Mouse (Mus musculus) midbrain, postnatal 0 days (tissue): ENCODE data around the gene Gm47791. TPM values are rescaled to one million over a fixed set of nuclear protein-coding genes. Genes with fewer than 3 reads are reported as not detected.

Source experiments
- ATAC-seq: fragments of 200-750 bp; cut with Nextera tagmentation; 2 replicates; pipeline ENCODE4 v1.8.0; 2017; ENCODE audit warnings: moderate number of reproducible peaks, mild to moderate bottlenecking, moderate TSS enrichment, moderate library complexity; ENCODE audit not compliant: low FRiP score
- DNase-seq: peaks from one replicate; pipeline ENCODE4 v3.0.0-alpha.2; 2015; ENCODE audit warnings: low spot score
- H3K27ac ChIP-seq: fragments of 300-500 bp; sonication (generic); 2 replicates; pipeline ENCODE4 v1.5.1; 2014; ENCODE audit warnings: low read depth, mild to moderate bottlenecking, low read length, mixed read lengths
- H3K27me3 ChIP-seq: fragments of 300-500 bp; sonication (generic); 2 replicates; pipeline ENCODE4 v1.6.1; 2014; ENCODE audit warnings: low read length, control low read depth, mixed read lengths; ENCODE audit not compliant: insufficient read depth
- H3K36me3 ChIP-seq: fragments of 300-500 bp; sonication (generic); 2 replicates; pipeline ENCODE4 v1.6.1; 2014; ENCODE audit warnings: low read length, control low read depth, mixed read lengths; ENCODE audit not compliant: insufficient read depth
- H3K4me1 ChIP-seq: fragments of 300-500 bp; sonication (generic); 2 replicates; pipeline ENCODE4 v1.6.1; 2014; ENCODE audit warnings: mild to moderate bottlenecking, control low read depth, antibody characterized with exemption, low read length, mixed read lengths; ENCODE audit not compliant: insufficient read depth
- H3K4me2 ChIP-seq: fragments of 300-500 bp; sonication (generic); 2 replicates; pipeline ENCODE4 v1.6.1; 2014; ENCODE audit warnings: low read depth, mild to moderate bottlenecking, low read length, mixed read lengths; ENCODE audit not compliant: poor library complexity, severe bottlenecking
- H3K4me3 ChIP-seq: fragments of 300-500 bp; sonication (generic); 2 replicates; pipeline ENCODE4 v1.5.1; 2014; ENCODE audit warnings: low read depth, mild to moderate bottlenecking, low read length, moderate library complexity
- H3K9ac ChIP-seq: fragments of 300-500 bp; sonication (generic); replicated peaks from 2 replicates; pipeline ENCODE4 v1.6.1; 2014; ENCODE audit warnings: mild to moderate bottlenecking, low read length, moderate library complexity, mixed read lengths; ENCODE audit not compliant: poor library complexity, severe bottlenecking
- H3K9me3 ChIP-seq: fragments of 300-500 bp; sonication (generic); 2 replicates; pipeline ENCODE4 v1.6.1; 2016; ENCODE audit warnings: low read length, control low read depth
- CTCF ChIP-seq: IDR thresholded peaks from 2 replicates; pipeline ENCODE4 v1.5.1; 2016; ENCODE audit warnings: antibody characterized with exemption, mild to moderate bottlenecking
- WGBS: fragments of 180-500 bp; shearing (Covaris S2); extraction: QIAGEN DNeasy Blood & Tissue Kit; methylation state at CpG from one replicate; pipeline ENCODE4 v1.1.7; 2014; 5-methylcytosine and 5-hydroxymethylcytosine counted together
- polyA plus RNA-seq: library from polyadenylated mRNA; unstranded; fragments of >200 nt; fragmentation: Nextera tagmentation; extraction: Ambion mirVana; gene quantifications from 2 replicates; pipeline ENCODE4 v1.2.1, GENCODE M21; 2015
- total RNA-seq: library from RNA; depleted of rRNA; stranded (reverse); fragments of >200 nt; gene quantifications from 2 replicates; pipeline ENCODE4 v1.2.3, GENCODE M21; 2014

Gene Gm47791
- total and polyA plus RNA-seq, 2 experiments from 2014 or later = not detected

DNA sequence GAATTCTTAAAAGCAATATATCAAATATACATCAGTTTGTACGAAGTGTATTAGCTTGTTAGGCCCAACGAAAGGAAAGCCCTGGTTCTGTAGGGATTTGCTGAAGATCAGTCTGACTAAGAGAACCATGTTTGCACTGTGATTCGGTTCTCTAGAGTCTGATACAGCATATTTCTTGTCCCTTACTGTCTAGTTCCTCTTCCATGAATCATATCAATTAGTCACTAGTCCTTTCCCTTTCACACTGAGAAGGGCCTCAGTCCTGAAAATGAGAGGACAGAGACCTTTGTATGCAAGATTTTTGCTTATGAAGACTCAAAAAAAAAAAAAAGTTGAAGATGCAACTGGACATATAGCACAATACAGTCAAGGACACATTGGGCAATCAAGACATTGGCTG, 22.1 kb upstream of the Gm47791 start:
- no peaks in the 10 kb centered on the region for H3K27me3 ChIP-seq
- no peaks in the 10 kb centered on the region for H3K36me3 ChIP-seq
- H3K27ac ChIP-seq = no peak overlapping the region
- H3K4me2 ChIP-seq = no peak overlapping the region
- ATAC-seq = no peak
- no peak for DNase-seq
- no peak overlapping the region for H3K4me3 ChIP-seq
- H3K9ac ChIP-seq = no peak overlapping the region
- TF ChIP-seq CTCF = no peak
- no peaks in the 10 kb centered on the region for H3K4me1 ChIP-seq
- no peaks in the 10 kb centered on the region for H3K9me3 ChIP-seq
- WGBS = 84% methylated on average over 3 of the region's 3 CpGs

GRCm38 (mm10) chr1:82792238-82792637, 21.2 kb upstream of the Gm47791 start:
- no peak overlapping the region for H3K9ac ChIP-seq
- no peak overlapping the region for H3K27ac ChIP-seq
- H3K4me3 ChIP-seq = no peak overlapping the region
- H3K36me3 ChIP-seq = no peaks in the 10 kb centered on the region
- no peaks in the 10 kb centered on the region for H3K9me3 ChIP-seq
- DNase-seq = no peak
- H3K4me2 ChIP-seq = no peak overlapping the region
- H3K27me3 ChIP-seq = no peaks in the 10 kb centered on the region
- TF ChIP-seq CTCF = no peak
- no peak for ATAC-seq
- H3K4me1 ChIP-seq = no peaks in the 10 kb centered on the region
- WGBS = 85% methylated on average over 6 of the region's 6 CpGs

- no peak overlapping the region for H3K9ac ChIP-seq
- DNase-seq (peak; percentile 32), ATAC-seq (peak; percentile 72)
- H3K4me1 ChIP-seq = no peaks in the 10 kb centered on the region
- H3K27me3 ChIP-seq = no peaks in the 10 kb centered on the region
- no peaks in the 10 kb centered on the region for H3K9me3 ChIP-seq
- H3K27ac ChIP-seq = no peak overlapping the region
- H3K4me3 ChIP-seq = no peak overlapping the region
- no peak overlapping the region for H3K4me2 ChIP-seq
- no peaks in the 10 kb centered on the region for H3K36me3 ChIP-seq
- WGBS = 34% methylated on average over 11 of the region's 11 CpGs
- TF ChIP-seq CTCF = no peak
Observed at GRCm38 (mm10) chr1:82791105-82791504, 20.1 kb upstream of the Gm47791 start.

DNA sequence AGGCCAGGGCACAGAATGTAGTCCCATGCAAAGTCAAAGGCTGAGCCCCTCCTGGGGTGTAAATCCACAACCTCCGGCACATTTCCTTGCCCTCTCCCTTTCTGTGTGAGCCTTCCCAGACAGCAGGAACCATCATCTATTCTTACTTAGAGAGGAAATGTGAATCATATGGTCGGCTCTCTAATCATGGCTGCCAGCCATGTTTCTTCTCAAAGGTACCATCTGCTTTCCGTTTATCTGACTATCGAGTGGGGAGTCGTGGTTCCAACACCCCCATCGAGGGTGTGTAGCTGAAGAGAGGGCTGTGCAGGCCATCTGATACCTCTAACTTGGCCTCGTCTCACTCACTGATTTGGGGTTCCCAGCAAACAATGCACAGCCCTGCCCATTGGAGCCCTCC, 17.0 kb upstream of the Gm47791 start:
- 75% methylated on average over 7 of the region's 7 CpGs for WGBS
- no peak for DNase-seq
- ATAC-seq = no peak

DNA sequence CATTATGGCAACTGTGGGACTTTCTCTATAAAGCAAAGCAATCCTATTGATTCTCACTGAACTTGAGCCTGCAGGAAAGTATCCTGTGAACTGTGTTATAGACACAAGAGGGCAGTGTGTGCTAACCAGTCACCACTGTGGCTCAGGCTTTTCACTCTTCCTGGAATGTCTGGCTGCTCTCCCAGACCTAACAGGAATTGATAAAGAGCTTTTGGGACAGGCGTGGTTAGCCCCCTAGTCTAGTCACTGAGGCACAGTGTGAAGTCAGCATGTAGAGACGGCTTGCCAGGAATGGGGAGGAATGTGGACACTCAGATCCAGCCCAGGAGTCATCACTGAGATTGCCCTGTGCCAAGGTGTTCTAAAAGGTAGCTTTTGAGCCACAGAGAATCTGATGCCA, 16.4 kb upstream of the Gm47791 start:
- H3K36me3 ChIP-seq = no peaks in the 10 kb centered on the region
- no peaks in the 10 kb centered on the region for H3K4me1 ChIP-seq
- peak; percentile 95 for TF ChIP-seq CTCF
- DNase-seq (peak; percentile 92), ATAC-seq (peak; percentile 84)
- no peak overlapping the region for H3K4me3 ChIP-seq
- WGBS = 0% methylated on average over 2 of the region's 2 CpGs
- no peak overlapping the region for H3K4me2 ChIP-seq
- H3K9me3 ChIP-seq = no peaks in the 10 kb centered on the region
- no peak overlapping the region for H3K9ac ChIP-seq
- no peak overlapping the region for H3K27ac ChIP-seq
- H3K27me3 ChIP-seq = no peaks in the 10 kb centered on the region; the same call in 1 of the 2 replicates

More for the DNA sequence above, 17.0 kb upstream of the Gm47791 start:
- H3K4me3 ChIP-seq = no peak overlapping the region
- no peak for TF ChIP-seq CTCF
- no peaks in the 10 kb centered on the region for H3K4me1 ChIP-seq
- no peak overlapping the region for H3K9ac ChIP-seq
- H3K27me3 ChIP-seq = no peaks in the 10 kb centered on the region; the same call in 1 of the 2 replicates
- H3K27ac ChIP-seq = no peak overlapping the region
- no peaks in the 10 kb centered on the region for H3K36me3 ChIP-seq
- no peak overlapping the region for H3K4me2 ChIP-seq
- no peaks in the 10 kb centered on the region for H3K9me3 ChIP-seq

GRCm38 (mm10) chr1:82785546-82785945, 14.5 kb upstream of the Gm47791 start:
- Histone ChIP-seq H3K36me3 (no peaks in the 10 kb centered on the region), H3K9me3 (no peaks in the 10 kb centered on the region), H3K4me2 (no peak overlapping the region), H3K4me1 (no peaks in the 10 kb centered on the region), H3K27ac (no peak overlapping the region), H3K27me3 (no peaks in the 10 kb centered on the region; the same call in 1 of the 2 replicates), H3K4me3 (no peak overlapping the region), H3K9ac (no peak overlapping the region)
- 79% methylated on average over 6 of the region's 6 CpGs for WGBS
- DNase-seq (no peak), ATAC-seq (no peak)
- TF ChIP-seq CTCF = no peak
